Mouse (Mus musculus): ENCODE data around the gene Gmppa. TPM values are rescaled to one million over a fixed set of nuclear protein-coding genes. Genes with fewer than 3 reads are reported as not detected.

The Gmppa gene
- 31.2 and 35.9 TPM in 2 replicates for polyA plus RNA-seq (2015; fragmentation: Nextera tagmentation; extraction: Ambion mirVana)

GRCm38 (mm10) chr1:75435475-75436328 is at the start of gene Gmppa:
TSS of gene Gmppa (plus strand) at chr1:75435930.

DNA sequence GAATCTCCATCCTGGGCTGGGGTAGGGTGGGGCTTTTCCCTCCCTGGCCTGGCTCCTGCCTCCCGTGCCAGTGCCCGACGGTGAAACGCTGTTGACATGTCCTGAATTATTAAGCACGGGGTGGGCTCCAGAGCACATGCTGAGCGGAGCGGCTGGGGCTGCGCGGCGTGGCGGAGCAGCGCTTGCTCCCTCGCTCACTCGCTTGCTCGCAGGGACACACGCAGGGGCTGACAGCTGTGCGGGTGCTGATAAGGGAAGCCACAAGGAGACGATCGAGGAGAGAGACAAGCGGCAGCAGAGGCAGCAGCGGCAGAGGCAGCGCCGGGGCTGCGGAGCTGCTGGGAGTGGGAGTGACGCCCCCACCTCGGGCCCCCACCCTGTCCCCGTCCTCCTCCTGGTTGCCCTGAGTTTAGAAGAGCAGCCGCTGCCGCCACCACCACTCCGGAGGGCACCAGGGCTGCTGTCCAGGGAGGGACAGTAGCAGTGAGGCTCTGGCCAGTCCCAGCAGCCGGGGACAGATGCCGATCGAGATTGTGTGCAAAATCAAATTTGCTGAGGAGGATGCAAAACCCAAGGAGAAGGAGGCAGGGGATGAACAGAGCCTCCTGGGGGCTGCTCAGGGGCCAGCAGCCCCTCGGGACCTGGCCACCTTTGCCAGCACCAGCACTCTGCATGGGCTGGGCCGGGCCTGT is 14.7 kb downstream of the Gmppa start, which contains the start of gene Asic4:
Gene Asic4, plus strand, starts transcription at position 123 of the 692 bp plus-strand sequence.

GRCm38 (mm10) chr1:75478916-75479634 is 43.3 kb downstream of the Gmppa start, which contains the start of the genes Chpf and Tmem198:
TSS of gene Chpf (minus strand) at chr1:75479307.
TSS of gene Tmem198 (plus strand) at chr1:75479532.

Other genes starting within 250 kb of the Gmppa start
- 13.2 and 13.3 TPM in 2 replicates for gene Ankzf1, start 243.8 kb upstream of the Gmppa start, polyA plus RNA-seq (2015; fragmentation: Nextera tagmentation; extraction: Ambion mirVana)
- gene Atg9a, start 243.7 kb upstream of the Gmppa start, polyA plus RNA-seq (2015; fragmentation: Nextera tagmentation; extraction: Ambion mirVana): 25.2 and 26.9 TPM in 2 replicates
- 6.6 and 10.7 TPM in 2 replicates for gene Glb1l, start 225.1 kb upstream of the Gmppa start, polyA plus RNA-seq (2015; fragmentation: Nextera tagmentation; extraction: Ambion mirVana)
- 72.1 and 75.1 TPM in 2 replicates for gene Stk16, start 225.1 kb upstream of the Gmppa start, polyA plus RNA-seq (2015; fragmentation: Nextera tagmentation; extraction: Ambion mirVana)
- 363 and 392 TPM in 2 replicates for gene Tuba4a, start 216.1 kb upstream of the Gmppa start, polyA plus RNA-seq (2015; fragmentation: Nextera tagmentation; extraction: Ambion mirVana)
- gene A630095N17Rik, start 203.8 kb upstream of the Gmppa start, polyA plus RNA-seq (2015; fragmentation: Nextera tagmentation; extraction: Ambion mirVana): not detected in 2 replicates
- gene Dnajb2, start 199.5 kb upstream of the Gmppa start, polyA plus RNA-seq (2015; fragmentation: Nextera tagmentation; extraction: Ambion mirVana): 37.0 and 38.2 TPM in 2 replicates
- 0.05 and 0.12 TPM in 2 replicates for gene Ptprn, start 171.4 kb upstream of the Gmppa start, polyA plus RNA-seq (2015; fragmentation: Nextera tagmentation; extraction: Ambion mirVana)
- gene Resp18, start 157.5 kb upstream of the Gmppa start, polyA plus RNA-seq (2015; fragmentation: Nextera tagmentation; extraction: Ambion mirVana): not detected in 2 replicates
- 46.6 and 54.4 TPM in 2 replicates for gene Dnpep, start 117.9 kb upstream of the Gmppa start, polyA plus RNA-seq (2015; fragmentation: Nextera tagmentation; extraction: Ambion mirVana)
- 18.8 and 21.8 TPM in 2 replicates for gene Des, start 75.6 kb upstream of the Gmppa start, polyA plus RNA-seq (2015; fragmentation: Nextera tagmentation; extraction: Ambion mirVana)
- 6.9 and 7.2 TPM in 2 replicates for gene Speg, start 60.6 kb upstream of the Gmppa start, polyA plus RNA-seq (2015; fragmentation: Nextera tagmentation; extraction: Ambion mirVana)
- gene Asic4, start 14.5 kb downstream of the Gmppa start, polyA plus RNA-seq (2015; fragmentation: Nextera tagmentation; extraction: Ambion mirVana): not detected in 2 replicates
- gene Chpf, start 43.4 kb downstream of the Gmppa start, polyA plus RNA-seq (2015; fragmentation: Nextera tagmentation; extraction: Ambion mirVana): 8.8 and 10.6 TPM in 2 replicates
- gene Tmem198, start 43.6 kb downstream of the Gmppa start, polyA plus RNA-seq (2015; fragmentation: Nextera tagmentation; extraction: Ambion mirVana): 0.25 and 0.32 TPM in 2 replicates
- gene Obsl1, start 70.5 kb downstream of the Gmppa start, polyA plus RNA-seq (2015; fragmentation: Nextera tagmentation; extraction: Ambion mirVana): 13.6 and 19.7 TPM in 2 replicates
- gene Inha, start 71.1 kb downstream of the Gmppa start, polyA plus RNA-seq (2015; fragmentation: Nextera tagmentation; extraction: Ambion mirVana): 0.97 and 1.8 TPM in 2 replicates
- gene Stk11ip, start 85.6 kb downstream of the Gmppa start, polyA plus RNA-seq (2015; fragmentation: Nextera tagmentation; extraction: Ambion mirVana): 9.3 and 10.9 TPM in 2 replicates
- gene Slc4a3, start 110.3 kb downstream of the Gmppa start, polyA plus RNA-seq (2015; fragmentation: Nextera tagmentation; extraction: Ambion mirVana): 3.3 and 4.3 TPM in 2 replicates

Measured in spleen, postnatal 0 days (tissue).